Mouse (Mus musculus): ENCODE measurements around the gene Rhobtb1. TPM values are rescaled to one million over a fixed set of nuclear protein-coding genes. Genes with fewer than 3 reads are reported as not detected.
A peak's percentile ranks its signal among the peaks of the same experiment; 100 is the strongest.

Rhobtb1 gene
- polyA plus RNA-seq, 1 experiment from 2014 or later, result 32.9 TPM

DNA sequence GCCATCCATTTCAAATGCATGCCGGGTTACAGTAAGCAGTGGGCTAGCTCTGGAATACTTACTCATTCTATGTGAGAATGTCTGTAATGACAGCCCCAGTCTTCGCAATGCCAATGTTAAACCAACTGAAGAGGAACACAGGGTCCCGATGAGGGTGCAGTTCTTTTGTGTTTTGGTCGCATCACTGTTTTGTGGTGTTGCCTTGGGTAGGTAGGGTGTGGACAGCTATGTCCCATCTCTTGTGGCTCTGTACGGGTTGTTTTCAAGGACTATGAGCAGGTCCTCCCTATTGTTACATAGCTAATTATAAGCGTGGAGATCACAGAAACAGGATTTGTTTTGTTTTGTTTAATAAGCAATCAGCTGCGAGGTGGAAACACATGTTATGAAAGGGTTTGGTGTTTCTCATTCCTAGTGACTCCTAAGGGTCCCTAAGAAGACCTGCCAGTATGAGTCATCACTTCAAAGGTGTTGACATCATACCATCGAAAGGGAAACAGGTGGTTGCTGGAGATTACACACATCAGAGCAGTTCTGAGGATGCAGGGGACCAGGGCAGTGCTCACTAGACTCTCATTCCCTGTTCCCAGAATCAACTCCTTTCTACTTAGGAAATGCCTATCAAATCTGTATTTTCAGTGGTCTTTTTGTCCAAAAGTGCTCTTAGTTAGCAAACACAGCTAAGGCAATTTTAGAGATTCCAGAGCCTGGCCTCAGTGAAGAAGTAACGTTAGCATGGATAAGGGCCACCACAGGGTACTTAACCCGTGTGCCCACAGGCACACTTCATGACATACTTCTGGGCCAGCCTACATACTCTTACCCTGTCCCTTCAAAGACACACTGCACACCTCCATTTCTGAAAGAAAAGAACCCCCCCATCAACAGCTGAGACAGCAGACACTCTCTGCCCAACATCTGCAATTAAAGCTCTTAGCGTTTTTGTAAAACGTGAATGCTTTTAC is 124.9 kb downstream of the Rhobtb1 start:
- 64% methylated on average over 12 of the region's 12 CpGs for WGBS
- Histone ChIP-seq H3K9me3 (replicated peaks) (no peaks in the 10 kb centered on the region), H3K4me2 (no peak overlapping the region), H3K27ac (ENCODE audit: poor library complexity, severe bottlenecking) (peak overlapping the region; percentile 61), H3K27me3 (replicated peaks) (no peaks in the 10 kb centered on the region), H3K4me3 (no peak overlapping the region), H3K4me1 (replicated peaks) (peaks cover 41% of the 10 kb centered on the region), H3K36me3 (peaks cover 65% of the 10 kb centered on the region), H3K9ac (no peak overlapping the region)
- ATAC-seq (ENCODE audit: insufficient number of reproducible peaks, low FRiP score), result no peak

DNA sequence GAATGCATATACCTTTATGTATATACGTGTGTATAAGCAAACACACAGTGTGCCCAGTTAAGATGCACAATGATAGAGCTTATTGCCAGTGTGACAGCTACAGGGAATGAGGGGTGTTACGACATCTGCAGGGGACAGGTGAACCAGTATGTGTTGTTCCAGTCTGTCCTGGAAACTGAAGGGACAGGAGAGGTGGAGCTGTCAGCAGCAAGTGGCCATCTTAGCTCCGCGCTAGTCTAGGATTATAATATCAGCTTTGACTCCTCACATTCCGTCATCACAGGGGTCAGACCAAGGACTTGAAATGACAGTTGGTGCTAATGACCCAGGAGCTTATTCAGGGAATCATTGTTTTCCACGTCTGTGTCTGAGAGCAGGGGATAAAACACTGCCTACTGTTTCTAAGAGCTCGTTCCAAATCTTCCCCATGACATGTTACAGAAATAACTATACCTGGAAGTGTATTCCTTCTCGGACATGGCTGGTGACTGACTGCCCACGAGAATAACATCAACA is 125.7 kb downstream of the Rhobtb1 start:
- Histone ChIP-seq H3K4me3 (no peak overlapping the region), H3K27ac (ENCODE audit: poor library complexity, severe bottlenecking) (peak overlapping the region; percentile 61), H3K9ac (no peak overlapping the region), H3K36me3 (peaks cover 64% of the 10 kb centered on the region), H3K9me3 (replicated peaks) (no peaks in the 10 kb centered on the region), H3K4me2 (no peak overlapping the region), H3K27me3 (replicated peaks) (no peaks in the 10 kb centered on the region), H3K4me1 (replicated peaks) (peaks cover 33% of the 10 kb centered on the region)
- no peak for ATAC-seq (ENCODE audit: insufficient number of reproducible peaks, low FRiP score)
- WGBS, result 57% methylated on average over 9 of the region's 9 CpGs

DNA sequence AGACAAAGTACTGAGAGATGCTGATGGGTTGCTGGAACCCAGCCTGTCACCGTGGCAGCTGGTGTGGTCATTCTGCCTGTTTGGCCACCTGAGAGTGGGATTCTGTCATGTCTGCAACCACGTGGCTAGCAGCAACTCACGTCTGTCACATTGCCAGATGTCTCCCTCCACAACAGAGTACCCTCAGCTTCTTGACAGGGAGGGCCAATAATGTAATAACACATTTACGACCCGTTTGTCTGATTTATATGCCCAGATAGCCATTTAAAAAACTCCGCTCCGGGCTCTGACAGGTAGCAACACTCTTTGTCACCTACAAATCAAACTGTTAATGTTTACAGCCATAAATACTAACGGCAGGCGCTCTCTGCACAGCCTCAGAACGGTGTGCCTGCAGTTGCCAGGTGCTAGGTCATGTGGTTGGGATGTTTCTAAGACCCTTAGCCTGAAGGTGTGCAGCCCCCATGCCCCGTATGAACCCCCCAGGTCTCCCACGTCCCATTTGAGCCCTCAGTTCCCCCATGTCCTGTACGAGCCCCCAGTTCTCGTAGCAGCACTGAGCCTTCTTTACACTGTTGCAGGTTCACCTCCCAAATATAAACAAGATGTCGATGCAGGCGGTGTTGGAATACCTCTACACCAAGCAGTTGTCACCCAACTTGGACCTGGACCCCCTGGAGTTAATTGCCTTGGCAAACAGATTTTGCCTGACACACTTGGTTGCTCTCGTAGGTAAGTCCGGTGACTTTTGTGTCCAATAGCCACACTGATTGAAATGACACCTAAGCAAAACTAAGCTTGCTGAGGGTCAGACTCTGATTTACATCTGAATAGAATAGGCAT is 127.8 kb downstream of the Rhobtb1 start:
- Histone ChIP-seq H3K9me3 (replicated peaks) (no peaks in the 10 kb centered on the region), H3K4me1 (replicated peaks) (peaks cover 28% of the 10 kb centered on the region), H3K27ac (ENCODE audit: poor library complexity, severe bottlenecking) (no peak overlapping the region), H3K9ac (no peak overlapping the region), H3K4me3 (no peak overlapping the region), H3K4me2 (no peak overlapping the region), H3K36me3 (peaks cover 67% of the 10 kb centered on the region), H3K27me3 (replicated peaks) (no peaks in the 10 kb centered on the region)
- 88% methylated on average over 18 of the region's 18 CpGs for WGBS
- ATAC-seq (ENCODE audit: insufficient number of reproducible peaks, low FRiP score), result no peak

DNA sequence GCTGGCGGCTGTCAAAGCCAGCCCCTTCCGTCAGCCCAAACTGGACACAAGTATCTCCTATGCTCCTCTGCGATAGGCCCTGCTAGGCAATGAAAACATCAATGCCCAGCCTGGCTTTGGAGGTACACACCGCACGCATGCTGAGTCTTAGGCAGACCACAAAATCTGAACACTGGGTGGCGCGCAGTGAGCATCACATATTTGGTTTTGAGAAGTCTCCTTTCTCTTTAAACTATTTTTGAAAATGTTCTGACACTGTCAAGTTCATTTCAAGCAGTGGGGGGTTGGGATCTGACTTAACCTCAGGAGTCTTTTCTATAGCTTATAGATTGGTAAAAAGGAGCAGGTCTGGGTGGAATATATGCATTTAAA is 128.4 kb downstream of the Rhobtb1 start:
- Histone ChIP-seq H3K4me2 (no peak overlapping the region), H3K36me3 (peaks cover 68% of the 10 kb centered on the region), H3K27ac (ENCODE audit: poor library complexity, severe bottlenecking) (no peak overlapping the region), H3K4me3 (no peak overlapping the region), H3K9me3 (replicated peaks) (no peaks in the 10 kb centered on the region), H3K27me3 (replicated peaks) (no peaks in the 10 kb centered on the region), H3K4me1 (replicated peaks) (peaks cover 21% of the 10 kb centered on the region), H3K9ac (no peak overlapping the region)
- WGBS, result 88% methylated on average over 7 of the region's 7 CpGs
- no peak for ATAC-seq (ENCODE audit: insufficient number of reproducible peaks, low FRiP score)

DNA sequence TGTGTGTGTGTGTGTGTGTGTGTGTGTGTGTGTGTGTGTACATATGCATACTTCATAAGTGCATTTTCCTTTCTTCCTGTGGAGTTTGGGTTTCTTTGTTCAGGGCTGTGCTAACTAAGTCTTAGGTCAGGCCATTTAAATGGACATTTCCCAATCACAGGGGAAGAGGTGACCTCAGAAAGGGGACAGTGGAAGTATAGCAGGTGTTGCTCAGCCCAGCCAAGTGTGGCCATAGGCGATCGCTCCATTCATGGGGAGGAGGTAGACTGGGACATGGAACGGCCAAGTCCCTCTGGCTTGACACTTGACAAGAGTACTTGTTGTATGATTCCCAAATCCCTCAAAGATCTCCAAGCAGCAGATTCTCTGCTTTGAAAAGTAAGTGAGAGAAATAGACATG is 135.7 kb downstream of the Rhobtb1 start:
- no peak for ATAC-seq (ENCODE audit: insufficient number of reproducible peaks, low FRiP score)
- no peaks in the 10 kb centered on the region for H3K27me3 ChIP-seq (replicated peaks)
- H3K4me3 ChIP-seq, result no peak overlapping the region
- peaks cover 60% of the 10 kb centered on the region for H3K36me3 ChIP-seq
- H3K27ac ChIP-seq (ENCODE audit: poor library complexity, severe bottlenecking), result no peak overlapping the region
- no peak overlapping the region for H3K4me2 ChIP-seq
- H3K9ac ChIP-seq, result no peak overlapping the region
- 92% methylated on average over 3 of the region's 3 CpGs for WGBS
- no peaks in the 10 kb centered on the region for H3K9me3 ChIP-seq (replicated peaks)
- H3K4me1 ChIP-seq (replicated peaks), result peaks cover 20% of the 10 kb centered on the region

DNA sequence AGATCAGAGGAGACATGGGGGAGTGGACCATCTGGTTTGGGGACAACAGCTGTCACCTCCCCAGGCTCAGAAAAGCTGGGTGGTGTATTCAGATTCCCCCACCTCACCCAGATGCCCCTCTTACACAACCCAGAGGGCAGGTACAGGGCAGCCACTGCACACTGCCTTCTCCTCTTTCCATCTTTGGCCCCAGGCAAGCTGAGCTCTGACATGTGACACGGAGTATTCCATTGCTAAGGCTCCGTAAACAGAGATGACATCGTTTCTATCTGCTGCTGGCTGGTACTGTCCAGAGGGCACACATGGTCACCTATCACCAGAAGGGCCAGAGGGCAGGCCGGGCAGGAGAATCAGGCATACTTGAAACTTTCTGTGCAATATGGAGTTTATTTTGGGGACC is 136.9 kb downstream of the Rhobtb1 start:
- Histone ChIP-seq H3K9me3 (replicated peaks) (no peaks in the 10 kb centered on the region), H3K4me1 (replicated peaks) (peaks cover 20% of the 10 kb centered on the region), H3K9ac (no peak overlapping the region), H3K36me3 (peaks cover 49% of the 10 kb centered on the region), H3K4me3 (no peak overlapping the region), H3K27me3 (replicated peaks) (no peaks in the 10 kb centered on the region), H3K4me2 (no peak overlapping the region), H3K27ac (ENCODE audit: poor library complexity, severe bottlenecking) (0 out of 2 replicates have a peak overlapping the region, but pooled peaks have one; percentile 10)
- no peak for ATAC-seq (ENCODE audit: insufficient number of reproducible peaks, low FRiP score)
- 67% methylated on average over 4 of the region's 4 CpGs for WGBS

DNA sequence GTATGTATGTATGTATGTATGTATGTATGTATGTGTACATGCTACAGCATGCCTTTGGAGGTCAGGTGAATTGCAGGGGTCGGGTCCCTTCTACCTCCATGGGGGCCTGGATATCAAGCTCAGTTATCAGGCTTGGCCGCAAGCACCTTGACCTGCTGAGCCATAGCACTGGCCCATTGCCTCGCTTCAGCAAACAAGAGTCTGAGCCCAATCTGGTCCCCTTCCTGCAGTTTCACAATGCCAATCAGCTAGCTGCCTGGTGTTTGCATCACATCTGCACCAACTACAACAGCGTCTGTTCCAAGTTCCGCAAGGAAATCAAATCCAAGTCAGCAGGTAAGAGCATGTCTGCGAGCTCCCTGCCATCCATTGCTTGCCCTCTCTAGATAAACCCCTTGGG is 137.5 kb downstream of the Rhobtb1 start:
- Histone ChIP-seq H3K36me3 (peaks cover 43% of the 10 kb centered on the region), H3K9ac (no peak overlapping the region), H3K27me3 (replicated peaks) (no peaks in the 10 kb centered on the region), H3K4me1 (replicated peaks) (peaks cover 20% of the 10 kb centered on the region), H3K27ac (ENCODE audit: poor library complexity, severe bottlenecking) (peak overlapping the region; percentile 75; the same call in 1 of the 2 replicates), H3K4me2 (no peak overlapping the region), H3K9me3 (replicated peaks) (no peaks in the 10 kb centered on the region), H3K4me3 (no peak overlapping the region)
- 78% methylated on average over 6 of the region's 6 CpGs for WGBS
- no peak for ATAC-seq (ENCODE audit: insufficient number of reproducible peaks, low FRiP score)

DNA sequence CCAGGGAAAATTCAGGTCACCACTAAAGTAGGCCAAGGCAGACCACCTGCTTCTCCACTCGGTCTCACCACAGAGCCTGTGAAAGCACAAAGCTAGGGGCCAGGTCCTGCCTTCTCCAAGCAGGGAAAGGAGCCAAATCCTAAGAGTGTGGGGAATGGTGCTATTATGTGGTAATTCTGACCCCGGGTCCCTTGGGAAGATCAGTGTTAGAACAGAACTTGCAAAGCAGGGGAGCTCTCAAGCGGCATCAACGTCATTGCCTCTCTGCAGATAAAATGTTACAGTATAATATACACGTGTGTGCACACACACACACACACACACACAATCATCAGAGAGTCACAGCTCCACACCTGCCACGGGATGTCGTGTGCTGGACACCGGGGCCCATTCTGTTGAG is 139.5 kb downstream of the Rhobtb1 start:
- WGBS, result 81% methylated on average over 8 of the region's 8 CpGs
- no peak overlapping the region for H3K4me3 ChIP-seq
- H3K9ac ChIP-seq, result no peak overlapping the region

DNA sequence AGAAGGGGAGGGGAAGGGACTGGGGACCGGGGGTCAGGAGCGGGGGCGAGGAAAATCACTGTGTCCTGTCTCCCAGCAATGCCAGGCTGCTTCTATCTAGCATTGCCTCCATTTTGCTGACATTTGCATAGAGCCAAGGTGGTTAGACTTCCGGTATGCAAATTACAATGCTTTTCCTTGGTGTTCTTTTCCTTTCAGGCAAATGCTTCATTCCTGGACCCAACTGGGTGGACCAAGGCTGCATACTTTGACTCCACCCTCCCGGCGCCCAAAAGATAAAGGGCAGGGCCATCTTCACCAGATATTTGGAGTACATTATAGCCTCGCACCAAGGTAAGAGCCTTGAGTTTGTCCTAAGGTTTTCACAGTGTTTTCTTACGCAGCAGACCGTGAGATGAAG is 144.7 kb downstream of the Rhobtb1 start:
- Histone ChIP-seq H3K9me3 (replicated peaks) (0 out of 2 replicates have a peak, but pooled peaks cover 5% of the 10 kb centered on the region), H3K4me2 (no peak overlapping the region), H3K4me1 (replicated peaks) (no peaks in the 10 kb centered on the region; the same call in 1 of the 2 replicates), H3K9ac (no peak overlapping the region), H3K36me3 (no peaks in the 10 kb centered on the region), H3K4me3 (no peak overlapping the region), H3K27ac (ENCODE audit: poor library complexity, severe bottlenecking) (no peak overlapping the region), H3K27me3 (replicated peaks) (no peaks in the 10 kb centered on the region)
- ATAC-seq (ENCODE audit: insufficient number of reproducible peaks, low FRiP score), result no peak
- 80% methylated on average over 9 of the region's 9 CpGs for WGBS

More for the DNA sequence above, 139.5 kb downstream of the Rhobtb1 start:
- Histone ChIP-seq H3K27me3 (replicated peaks) (no peaks in the 10 kb centered on the region), H3K9me3 (replicated peaks) (no peaks in the 10 kb centered on the region), H3K4me2 (no peak overlapping the region), H3K4me1 (replicated peaks) (peaks cover 20% of the 10 kb centered on the region), H3K36me3 (peaks cover 25% of the 10 kb centered on the region), H3K27ac (ENCODE audit: poor library complexity, severe bottlenecking) (no peak overlapping the region)
- ATAC-seq (ENCODE audit: insufficient number of reproducible peaks, low FRiP score), result no peak

DNA sequence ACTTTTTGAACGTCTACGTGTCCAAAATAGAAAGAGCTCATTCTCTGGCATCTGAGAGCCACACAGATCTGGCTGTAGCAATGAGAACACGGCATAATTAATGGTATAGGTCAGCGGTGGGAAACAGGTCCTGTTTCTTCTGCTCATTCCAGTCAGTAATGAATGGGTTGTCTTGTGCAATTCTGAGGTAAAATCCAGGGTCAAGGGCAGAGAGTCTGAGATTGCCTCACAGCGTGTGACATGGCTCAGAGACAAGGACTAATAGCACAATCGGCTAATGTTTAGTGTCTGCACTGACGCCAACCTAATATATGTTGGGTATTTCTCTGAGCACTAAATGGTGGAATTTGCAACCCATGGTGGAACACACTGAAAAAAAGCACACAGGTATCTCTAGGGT is 148.8 kb downstream of the Rhobtb1 start:
- no peak for ATAC-seq (ENCODE audit: insufficient number of reproducible peaks, low FRiP score)
- Histone ChIP-seq H3K9me3 (replicated peaks) (0 out of 2 replicates have a peak, but pooled peaks cover 5% of the 10 kb centered on the region), H3K4me1 (replicated peaks) (0 out of 2 replicates have a peak, but pooled peaks cover under 1% of the 10 kb centered on the region), H3K27ac (ENCODE audit: poor library complexity, severe bottlenecking) (no peak overlapping the region), H3K9ac (no peak overlapping the region), H3K4me2 (no peak overlapping the region), H3K36me3 (no peaks in the 10 kb centered on the region), H3K27me3 (replicated peaks) (no peaks in the 10 kb centered on the region), H3K4me3 (no peak overlapping the region)
- 80% methylated on average over 7 of the region's 7 CpGs for WGBS

DNA sequence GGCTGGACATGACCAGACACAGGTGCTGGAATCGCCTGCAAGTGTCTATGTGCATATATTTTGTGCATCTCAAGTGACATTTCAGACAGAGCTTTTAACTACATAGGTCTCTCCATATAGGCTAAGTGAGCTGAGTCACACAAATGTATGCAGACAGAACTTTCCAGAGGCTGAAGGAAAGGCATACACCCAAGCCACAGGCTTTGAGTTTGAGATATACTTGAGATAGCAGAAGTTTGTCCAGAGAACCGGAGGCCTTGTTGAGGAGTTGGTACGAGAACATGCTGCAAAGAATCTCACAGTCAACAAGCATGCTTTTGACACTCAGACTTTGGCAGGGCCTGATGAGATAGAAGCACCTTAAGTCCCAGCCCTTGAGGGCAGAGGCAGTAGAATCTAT is 151.4 kb downstream of the Rhobtb1 start:
- 0 out of 2 replicates have a peak, but pooled peaks cover 5% of the 10 kb centered on the region for H3K9me3 ChIP-seq (replicated peaks)
- no peak overlapping the region for H3K9ac ChIP-seq
- H3K27me3 ChIP-seq (replicated peaks), result no peaks in the 10 kb centered on the region
- no peak for ATAC-seq (ENCODE audit: insufficient number of reproducible peaks, low FRiP score)
- peaks cover 11% of the 10 kb centered on the region for H3K4me1 ChIP-seq (replicated peaks)
- no peak overlapping the region for H3K4me2 ChIP-seq
- 56% methylated on average over 3 of the region's 3 CpGs for WGBS
- H3K27ac ChIP-seq (ENCODE audit: poor library complexity, severe bottlenecking), result no peak overlapping the region
- no peaks in the 10 kb centered on the region for H3K36me3 ChIP-seq
- H3K4me3 ChIP-seq, result no peak overlapping the region

Data from heart, embryonic 12.5 days (tissue).